Mouse (Mus musculus): ENCODE data around the gene Pacrg. TPM values are rescaled to one million over a fixed set of nuclear protein-coding genes. Genes with fewer than 3 reads are reported as not detected.

Gene Pacrg
- polyA plus RNA-seq, 1 experiment from 2014 or later, result 3.7 TPM

DNA sequence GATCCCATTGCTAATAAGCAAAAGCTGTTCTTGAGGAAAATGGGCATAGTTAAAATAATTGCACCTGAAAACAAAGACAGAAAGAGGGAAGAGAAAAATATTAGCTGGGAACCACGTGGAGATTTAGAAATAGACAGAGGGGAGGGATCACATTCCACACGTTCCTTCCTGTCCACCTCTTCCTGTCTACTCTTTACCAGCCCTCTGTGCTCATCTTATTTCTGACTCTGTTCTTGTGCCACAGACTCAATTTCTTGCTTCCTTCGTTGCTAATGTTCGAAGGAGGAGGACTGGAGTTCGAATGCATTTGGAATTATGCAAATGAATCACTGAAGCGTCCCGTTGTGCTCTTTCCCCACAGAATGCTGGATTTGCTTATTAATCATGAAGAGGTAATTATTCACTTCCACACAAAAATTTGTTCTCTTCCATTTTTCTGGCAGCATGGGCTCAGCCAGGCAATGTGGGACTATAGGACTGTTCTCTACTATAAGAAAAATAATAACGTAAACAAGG is 204.1 kb downstream of the Pacrg start:
- no peak overlapping the region for H3K27ac ChIP-seq (ENCODE audit: low read depth, low read length)
- WGBS, result 85% methylated on average over 8 of the region's 8 CpGs
- peaks cover 1% of the 10 kb centered on the region for H3K4me1 ChIP-seq (ENCODE audit: control insufficient read depth, insufficient read depth, low read length)
- no peaks in the 10 kb centered on the region for H3K9me3 ChIP-seq (ENCODE audit: control insufficient read depth, low read length)
- ATAC-seq (ENCODE audit: low FRiP score) (no peak), DNase-seq (ENCODE audit: low spot score, missing footprints) (no peak)
- no peak overlapping the region for H3K4me3 ChIP-seq (ENCODE audit: low read depth, low read length)
- H3K4me2 ChIP-seq, result no peak overlapping the region
- no peaks in the 10 kb centered on the region for H3K27me3 ChIP-seq (ENCODE audit: control insufficient read depth, insufficient read depth, low read length)
- H3K36me3 ChIP-seq (ENCODE audit: control insufficient read depth, insufficient read depth, low read length), result no peaks in the 10 kb centered on the region
- H3K9ac ChIP-seq (ENCODE audit: low read length), result no peak overlapping the region

DNA sequence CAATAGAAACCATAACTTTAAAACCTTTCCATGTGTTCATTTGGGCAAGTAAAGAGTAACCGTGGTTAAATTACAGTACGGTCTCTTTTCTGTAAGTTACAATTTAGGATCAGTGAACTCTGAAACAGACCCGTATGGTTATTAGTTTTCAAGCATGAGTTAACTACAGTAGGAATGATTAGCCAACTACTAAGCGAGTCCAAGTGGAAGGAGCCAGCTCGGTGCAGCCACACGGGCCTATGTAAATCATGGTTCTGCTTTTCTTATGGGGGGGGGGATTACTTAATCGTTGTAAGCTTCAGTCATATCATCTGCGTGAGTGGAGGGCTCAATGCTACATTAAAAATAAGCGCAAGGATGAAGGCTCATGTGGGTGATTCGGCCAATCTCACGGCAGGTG is 204.6 kb downstream of the Pacrg start:
- no peak overlapping the region for H3K27ac ChIP-seq (ENCODE audit: low read depth, low read length)
- WGBS, result 92% methylated on average over 11 of the region's 11 CpGs
- DNase-seq (ENCODE audit: low spot score, missing footprints) (no peak), ATAC-seq (ENCODE audit: low FRiP score) (no peak)
- H3K4me2 ChIP-seq, result no peak overlapping the region
- no peak overlapping the region for H3K9ac ChIP-seq (ENCODE audit: low read length)
- H3K27me3 ChIP-seq (ENCODE audit: control insufficient read depth, insufficient read depth, low read length), result no peaks in the 10 kb centered on the region
- H3K36me3 ChIP-seq (ENCODE audit: control insufficient read depth, insufficient read depth, low read length), result no peaks in the 10 kb centered on the region
- H3K4me1 ChIP-seq (ENCODE audit: control insufficient read depth, insufficient read depth, low read length), result peaks cover 7% of the 10 kb centered on the region
- no peak overlapping the region for H3K4me3 ChIP-seq (ENCODE audit: low read depth, low read length)
- H3K9me3 ChIP-seq (ENCODE audit: control insufficient read depth, low read length), result no peaks in the 10 kb centered on the region

DNA sequence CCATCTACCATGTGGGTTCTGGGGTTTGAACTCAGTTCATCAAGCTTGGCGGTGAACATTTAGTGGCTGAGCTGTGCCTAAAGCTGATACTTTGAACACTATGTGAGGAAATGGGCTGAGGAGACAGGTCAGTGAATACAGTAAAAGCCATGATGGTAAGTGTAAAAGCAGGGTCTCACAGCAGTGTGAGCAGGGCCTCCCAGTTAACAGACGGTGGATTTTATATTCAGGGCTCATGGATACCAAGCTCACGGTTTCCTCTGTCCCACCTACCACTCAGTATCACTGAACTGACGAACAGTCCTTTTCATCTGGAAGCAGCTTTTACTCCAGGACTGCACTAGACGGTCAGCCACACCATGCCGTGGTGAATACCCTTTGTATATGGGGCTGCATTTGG is 205.1 kb downstream of the Pacrg start:
- Histone ChIP-seq H3K27ac (ENCODE audit: low read depth, low read length) (no peak overlapping the region), H3K36me3 (ENCODE audit: control insufficient read depth, insufficient read depth, low read length) (no peaks in the 10 kb centered on the region), H3K4me1 (ENCODE audit: control insufficient read depth, insufficient read depth, low read length) (peaks cover 8% of the 10 kb centered on the region), H3K4me3 (ENCODE audit: low read depth, low read length) (no peak overlapping the region), H3K27me3 (ENCODE audit: control insufficient read depth, insufficient read depth, low read length) (no peaks in the 10 kb centered on the region), H3K9ac (ENCODE audit: low read length) (no peak overlapping the region), H3K9me3 (ENCODE audit: control insufficient read depth, low read length) (no peaks in the 10 kb centered on the region), H3K4me2 (no peak overlapping the region)
- ATAC-seq (ENCODE audit: low FRiP score) (no peak), DNase-seq (ENCODE audit: low spot score, missing footprints) (no peak)
- WGBS, result 96% methylated on average over 6 of the region's 6 CpGs

DNA sequence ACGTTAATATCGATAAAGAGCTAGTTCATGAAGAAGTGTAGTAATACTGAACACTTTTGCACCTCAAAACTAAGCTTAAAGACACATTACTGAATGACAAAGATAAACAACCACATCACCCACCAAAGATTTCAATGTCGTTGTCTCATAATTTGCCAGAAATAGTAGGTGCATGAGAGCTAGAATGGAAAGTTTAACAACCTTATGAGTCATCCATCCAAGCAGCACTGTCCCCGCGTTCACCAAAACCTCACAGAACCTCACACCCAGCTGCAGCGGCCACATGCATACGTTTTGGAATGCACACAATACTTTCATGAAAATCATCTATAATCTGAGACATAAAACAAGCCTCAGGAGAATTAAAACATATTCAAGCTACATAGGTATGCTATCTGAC is 206.3 kb downstream of the Pacrg start:
- H3K36me3 ChIP-seq (ENCODE audit: control insufficient read depth, insufficient read depth, low read length), result no peaks in the 10 kb centered on the region
- no peak overlapping the region for H3K27ac ChIP-seq (ENCODE audit: low read depth, low read length)
- no peaks in the 10 kb centered on the region for H3K27me3 ChIP-seq (ENCODE audit: control insufficient read depth, insufficient read depth, low read length)
- H3K4me2 ChIP-seq, result no peak overlapping the region
- DNase-seq (ENCODE audit: low spot score, missing footprints) (no peak), ATAC-seq (ENCODE audit: low FRiP score) (no peak)
- no peak overlapping the region for H3K9ac ChIP-seq (ENCODE audit: low read length)
- WGBS, result 93% methylated on average over 7 of the region's 7 CpGs
- H3K4me3 ChIP-seq (ENCODE audit: low read depth, low read length), result no peak overlapping the region
- peaks cover 10% of the 10 kb centered on the region for H3K4me1 ChIP-seq (ENCODE audit: control insufficient read depth, insufficient read depth, low read length)
- H3K9me3 ChIP-seq (ENCODE audit: control insufficient read depth, low read length), result no peaks in the 10 kb centered on the region

DNA sequence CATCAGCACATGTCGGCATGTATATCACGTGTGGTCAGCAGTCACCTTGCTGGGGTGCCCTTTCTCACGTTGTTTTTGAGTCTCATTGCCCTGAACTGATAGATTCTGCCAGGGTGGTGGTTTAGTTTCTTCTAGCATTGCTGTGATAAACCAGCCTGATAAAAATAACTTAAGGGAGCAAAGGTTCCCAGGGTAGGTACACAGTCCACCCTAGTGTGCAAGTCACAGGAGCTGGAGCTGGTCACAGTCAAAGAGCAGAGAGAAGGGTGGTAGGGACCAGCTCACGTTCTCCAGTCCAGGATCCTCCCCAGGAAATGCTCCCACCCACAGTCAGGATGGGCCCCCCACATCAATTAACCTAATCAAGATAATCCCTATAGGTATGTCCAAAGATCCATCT is 211.9 kb downstream of the Pacrg start:
- Histone ChIP-seq H3K36me3 (ENCODE audit: control insufficient read depth, insufficient read depth, low read length) (no peaks in the 10 kb centered on the region), H3K4me2 (no peak overlapping the region), H3K4me1 (ENCODE audit: control insufficient read depth, insufficient read depth, low read length) (peaks cover 14% of the 10 kb centered on the region), H3K9me3 (ENCODE audit: control insufficient read depth, low read length) (no peaks in the 10 kb centered on the region), H3K27ac (ENCODE audit: low read depth, low read length) (no peak overlapping the region), H3K27me3 (ENCODE audit: control insufficient read depth, insufficient read depth, low read length) (no peaks in the 10 kb centered on the region), H3K9ac (ENCODE audit: low read length) (no peak overlapping the region), H3K4me3 (ENCODE audit: low read depth, low read length) (no peak overlapping the region)
- ATAC-seq (ENCODE audit: low FRiP score) (no peak), DNase-seq (ENCODE audit: low spot score, missing footprints) (no peak)
- 95% methylated on average over 4 of the region's 4 CpGs for WGBS

DNA sequence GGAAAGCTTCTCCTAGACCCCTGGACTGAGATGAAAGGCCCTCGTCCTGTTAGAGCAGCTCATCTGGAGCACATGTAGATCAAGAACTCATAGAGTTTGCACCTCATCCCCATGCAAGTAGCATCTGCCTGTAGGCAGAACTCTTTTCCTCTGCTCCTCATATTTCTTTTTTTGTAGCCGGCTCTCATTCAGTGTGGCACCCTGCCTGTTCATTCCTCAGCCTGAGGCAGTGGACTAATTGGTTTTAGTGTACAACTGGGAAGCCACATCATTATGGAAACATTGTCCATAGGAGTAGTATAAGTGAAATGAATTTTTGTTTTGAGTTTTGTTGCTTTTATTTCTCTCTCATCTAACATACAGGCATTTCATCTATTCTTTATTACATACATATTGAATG is 212.6 kb downstream of the Pacrg start:
- WGBS, result 82% methylated on average over 2 of the region's 2 CpGs
- Histone ChIP-seq H3K9me3 (ENCODE audit: control insufficient read depth, low read length) (no peaks in the 10 kb centered on the region), H3K4me3 (ENCODE audit: low read depth, low read length) (no peak overlapping the region), H3K36me3 (ENCODE audit: control insufficient read depth, insufficient read depth, low read length) (no peaks in the 10 kb centered on the region), H3K27me3 (ENCODE audit: control insufficient read depth, insufficient read depth, low read length) (no peaks in the 10 kb centered on the region), H3K27ac (ENCODE audit: low read depth, low read length) (no peak overlapping the region), H3K4me2 (no peak overlapping the region), H3K9ac (ENCODE audit: low read length) (no peak overlapping the region), H3K4me1 (ENCODE audit: control insufficient read depth, insufficient read depth, low read length) (peaks cover 14% of the 10 kb centered on the region)
- no peak for ATAC-seq (ENCODE audit: low FRiP score)
- no peak for DNase-seq (ENCODE audit: low spot score, missing footprints)

DNA sequence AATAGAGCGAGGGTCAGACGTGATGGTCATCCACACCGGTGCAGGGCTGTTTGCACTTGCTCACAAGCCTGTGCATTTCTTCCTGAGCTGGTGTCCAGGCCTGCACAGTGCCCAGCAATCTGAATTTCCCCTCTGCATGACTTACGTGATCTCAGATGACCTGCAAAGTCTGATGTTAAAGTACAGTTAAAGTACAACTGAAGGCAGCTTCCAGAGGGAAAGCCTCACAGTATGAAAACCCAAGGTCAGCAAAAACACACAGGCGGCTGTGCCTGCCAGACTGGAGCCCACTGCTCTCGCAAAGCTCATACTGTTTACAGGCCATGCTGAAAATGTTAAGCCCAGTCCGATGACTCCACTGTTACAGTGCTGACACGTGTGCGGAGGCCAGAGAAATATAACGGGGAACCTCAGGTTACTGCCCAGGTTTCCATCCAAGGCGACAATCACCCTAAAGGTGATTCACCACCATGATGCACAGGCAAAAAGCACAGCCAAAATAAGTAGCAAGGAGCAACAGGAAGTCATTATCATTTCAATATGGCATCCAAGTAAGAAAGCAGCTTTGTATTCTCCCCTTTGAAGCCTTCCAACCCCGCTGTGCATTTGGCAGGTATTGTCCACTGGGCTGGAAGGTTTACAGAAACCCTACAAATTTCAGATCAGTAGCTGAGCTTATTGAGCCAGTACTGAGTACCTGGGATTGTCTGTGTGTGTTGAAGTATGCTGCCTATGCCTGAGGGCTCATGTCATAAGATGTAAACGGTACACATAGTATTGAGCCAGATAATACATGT is 213.6 kb downstream of the Pacrg start:
- no peak for DNase-seq (ENCODE audit: low spot score, missing footprints)
- H3K36me3 ChIP-seq (ENCODE audit: control insufficient read depth, insufficient read depth, low read length), result no peaks in the 10 kb centered on the region
- H3K4me3 ChIP-seq (ENCODE audit: low read depth, low read length), result no peak overlapping the region
- H3K4me1 ChIP-seq (ENCODE audit: control insufficient read depth, insufficient read depth, low read length), result peaks cover 14% of the 10 kb centered on the region
- no peak for ATAC-seq (ENCODE audit: low FRiP score)
- H3K4me2 ChIP-seq, result no peak overlapping the region
- no peaks in the 10 kb centered on the region for H3K9me3 ChIP-seq (ENCODE audit: control insufficient read depth, low read length)
- 68% methylated on average over 13 of the region's 13 CpGs for WGBS
- H3K27me3 ChIP-seq (ENCODE audit: control insufficient read depth, insufficient read depth, low read length), result no peaks in the 10 kb centered on the region
- H3K9ac ChIP-seq (ENCODE audit: low read length), result no peak overlapping the region
- no peak overlapping the region for H3K27ac ChIP-seq (ENCODE audit: low read depth, low read length)

DNA sequence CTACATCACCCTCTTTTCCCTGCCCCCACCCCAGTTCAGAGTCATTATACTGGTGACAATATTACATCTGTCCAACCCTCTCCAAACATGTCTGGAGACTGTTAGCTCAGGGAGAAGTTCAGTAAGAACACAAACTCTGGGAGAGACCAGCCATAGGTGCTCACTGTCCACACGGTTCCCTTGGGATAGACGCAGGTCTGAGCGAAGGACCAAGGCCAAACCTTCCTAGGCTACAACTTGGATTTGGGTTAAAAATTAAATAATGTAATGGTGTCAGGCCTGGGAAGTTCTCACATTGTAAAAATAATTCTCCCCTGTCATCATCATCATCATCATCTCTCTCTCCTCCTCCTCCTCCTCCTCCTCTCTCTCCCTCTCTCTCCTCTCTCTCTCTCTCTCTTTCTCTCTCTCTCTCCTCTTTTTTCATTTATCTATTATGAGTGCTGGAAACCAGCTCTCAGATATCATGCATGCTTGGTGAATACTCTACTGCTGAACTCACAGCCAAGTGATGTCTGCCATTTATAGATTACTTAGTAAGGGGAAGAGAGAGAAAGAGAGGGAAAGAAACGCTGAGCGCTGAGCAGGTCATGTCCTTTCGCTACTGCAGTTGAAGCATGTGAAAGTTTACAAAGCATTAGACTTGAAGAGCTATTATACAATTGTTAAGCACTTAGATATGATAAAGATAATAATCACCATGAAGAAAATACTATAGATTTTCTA is 215.2 kb downstream of the Pacrg start:
- Histone ChIP-seq H3K9ac (ENCODE audit: low read length) (no peak overlapping the region), H3K4me3 (ENCODE audit: low read depth, low read length) (no peak overlapping the region), H3K4me1 (ENCODE audit: control insufficient read depth, insufficient read depth, low read length) (peaks cover 6% of the 10 kb centered on the region; the same call in 1 of the 2 replicates), H3K36me3 (ENCODE audit: control insufficient read depth, insufficient read depth, low read length) (no peaks in the 10 kb centered on the region), H3K27ac (ENCODE audit: low read depth, low read length) (no peak overlapping the region), H3K27me3 (ENCODE audit: control insufficient read depth, insufficient read depth, low read length) (no peaks in the 10 kb centered on the region), H3K4me2 (no peak overlapping the region), H3K9me3 (ENCODE audit: control insufficient read depth, low read length) (no peaks in the 10 kb centered on the region)
- ATAC-seq (ENCODE audit: low FRiP score), result no peak
- DNase-seq (ENCODE audit: low spot score, missing footprints), result no peak
- 97% methylated on average over 6 of the region's 6 CpGs for WGBS

DNA sequence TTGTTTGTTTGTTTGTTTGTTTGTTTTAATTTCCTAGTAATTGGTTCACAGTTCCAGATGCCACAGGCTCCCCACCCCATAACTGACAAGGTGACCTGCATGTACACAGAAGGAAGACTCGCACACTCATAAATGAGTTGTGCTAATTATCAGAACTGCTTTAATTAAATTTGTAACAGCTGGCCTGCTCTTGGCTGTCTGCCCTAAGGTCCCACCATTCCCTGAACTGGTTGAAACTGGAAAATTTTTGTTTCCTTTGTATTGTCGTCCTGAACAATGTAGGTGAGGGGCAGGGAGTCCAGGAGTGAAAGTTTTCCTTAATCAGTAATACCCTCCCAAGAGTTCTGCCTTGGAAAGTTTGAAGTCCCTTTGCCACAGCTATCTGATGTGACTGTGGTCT is 219.5 kb downstream of the Pacrg start:
- 73% methylated on average over 2 of the region's 2 CpGs for WGBS
- H3K36me3 ChIP-seq (ENCODE audit: control insufficient read depth, insufficient read depth, low read length), result no peaks in the 10 kb centered on the region
- no peak overlapping the region for H3K9ac ChIP-seq (ENCODE audit: low read length)
- no peak overlapping the region for H3K4me3 ChIP-seq (ENCODE audit: low read depth, low read length)
- no peak overlapping the region for H3K27ac ChIP-seq (ENCODE audit: low read depth, low read length)
- no peaks in the 10 kb centered on the region for H3K9me3 ChIP-seq (ENCODE audit: control insufficient read depth, low read length)
- no peaks in the 10 kb centered on the region for H3K27me3 ChIP-seq (ENCODE audit: control insufficient read depth, insufficient read depth, low read length)
- H3K4me1 ChIP-seq (ENCODE audit: control insufficient read depth, insufficient read depth, low read length), result no peaks in the 10 kb centered on the region
- H3K4me2 ChIP-seq, result no peak overlapping the region
- DNase-seq (ENCODE audit: low spot score, missing footprints), result no peak
- no peak for ATAC-seq (ENCODE audit: low FRiP score)
